Mouse (Mus musculus) liver, embryonic 16.5 days (tissue): ENCODE data around the gene Hsd17b10. TPM values are rescaled to one million over a fixed set of nuclear protein-coding genes. Genes with fewer than 3 reads are reported as not detected.

Source experiments
- ATAC-seq: fragments of 200-750 bp; cut with Nextera tagmentation; 2 replicates; pipeline ENCODE4 v1.8.0; 2017; ENCODE audit warnings: low read depth, mild to moderate bottlenecking, moderate number of reproducible peaks, moderate library complexity
- H3K27ac ChIP-seq: fragments of 300-500 bp; sonication (generic); 2 replicates; pipeline ENCODE4 v1.5.1; 2014; ENCODE audit warnings: mild to moderate bottlenecking, low read length
- H3K27me3 ChIP-seq: fragments of 300-500 bp; sonication (generic); 2 replicates; pipeline ENCODE4 v1.6.1; 2014; ENCODE audit warnings: low read depth, low read length, mixed read lengths; ENCODE audit not compliant: control insufficient read depth, insufficient read depth
- H3K36me3 ChIP-seq: fragments of 300-500 bp; sonication (generic); 2 replicates; pipeline ENCODE4 v1.6.1; 2014; ENCODE audit warnings: mild to moderate bottlenecking; ENCODE audit not compliant: control insufficient read depth, insufficient read depth
- H3K4me1 ChIP-seq: fragments of 300-500 bp; sonication (generic); 2 replicates; pipeline ENCODE4 v1.6.1; 2014; ENCODE audit warnings: low read depth, low read length, mixed read lengths; ENCODE audit not compliant: control insufficient read depth
- H3K4me2 ChIP-seq: fragments of 300-500 bp; sonication (generic); 2 replicates; pipeline ENCODE4 v1.6.1; 2014; ENCODE audit warnings: low read depth, low read length, mixed read lengths
- H3K4me3 ChIP-seq: fragments of 300-500 bp; sonication (generic); 2 replicates; pipeline ENCODE4 v1.5.1; 2014; ENCODE audit warnings: low read depth, mild to moderate bottlenecking, low read length
- H3K9ac ChIP-seq: fragments of 300-500 bp; sonication (generic); 2 replicates; pipeline ENCODE4 v1.6.1; 2014; ENCODE audit warnings: low read depth, low read length
- H3K9me3 ChIP-seq: fragments of 300-500 bp; sonication (generic); replicated peaks from 2 replicates; pipeline ENCODE4 v1.6.1; 2016; ENCODE audit warnings: low read length; ENCODE audit not compliant: control insufficient read depth
- WGBS: fragments of 180-500 bp; shearing (Covaris S2); extraction: QIAGEN DNeasy Blood & Tissue Kit; methylation state at CpG from one replicate; pipeline ENCODE4 v1.1.7; 2014; ENCODE audit not compliant: insufficient replicate concordance; 5-methylcytosine and 5-hydroxymethylcytosine counted together
- polyA plus RNA-seq: library from polyadenylated mRNA; unstranded; fragments of >200 nt; fragmentation: Nextera tagmentation; extraction: Ambion mirVana; gene quantifications from 2 replicates; pipeline ENCODE4 v1.2.1, GENCODE M21; 2015

Gene Hsd17b10
- polyA plus RNA-seq, 1 experiment from 2014 or later, result 140 TPM

DNA sequence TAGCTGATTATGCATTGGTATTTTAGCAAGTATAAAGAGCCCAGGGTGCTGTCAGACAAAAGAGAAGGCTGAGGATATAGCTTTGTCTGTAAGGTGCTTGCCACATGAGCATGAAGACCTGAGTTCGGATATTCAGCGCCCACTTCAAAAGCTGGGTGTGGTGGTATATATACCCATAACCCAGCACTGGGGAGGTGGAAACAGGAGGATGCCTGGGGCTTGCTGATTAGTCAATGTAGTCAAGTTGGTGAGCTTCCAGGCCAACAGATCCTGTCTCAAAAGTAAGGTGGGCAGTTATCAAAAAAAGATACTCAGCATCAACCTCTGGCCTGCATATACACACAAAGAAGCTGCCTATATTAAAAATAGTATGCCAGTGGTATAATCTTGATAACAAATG lies 17.6 kb downstream of the Hsd17b10 start:
- Histone ChIP-seq H3K9ac (no peak overlapping the region), H3K4me1 (peaks cover 8% of the 10 kb centered on the region), H3K4me3 (peak overlapping the region; percentile 24), H3K4me2 (peak overlapping the region; percentile 31), H3K9me3 (no peaks in the 10 kb centered on the region), H3K36me3 (peaks cover 5% of the 10 kb centered on the region), H3K27me3 (0 out of 2 replicates have a peak, but pooled peaks cover 2% of the 10 kb centered on the region), H3K27ac (peak overlapping the region; percentile 50)
- 45% methylated on average over 2 of the region's 2 CpGs for WGBS
- peak; percentile 15; the same call in 1 of the 2 replicates for ATAC-seq

DNA sequence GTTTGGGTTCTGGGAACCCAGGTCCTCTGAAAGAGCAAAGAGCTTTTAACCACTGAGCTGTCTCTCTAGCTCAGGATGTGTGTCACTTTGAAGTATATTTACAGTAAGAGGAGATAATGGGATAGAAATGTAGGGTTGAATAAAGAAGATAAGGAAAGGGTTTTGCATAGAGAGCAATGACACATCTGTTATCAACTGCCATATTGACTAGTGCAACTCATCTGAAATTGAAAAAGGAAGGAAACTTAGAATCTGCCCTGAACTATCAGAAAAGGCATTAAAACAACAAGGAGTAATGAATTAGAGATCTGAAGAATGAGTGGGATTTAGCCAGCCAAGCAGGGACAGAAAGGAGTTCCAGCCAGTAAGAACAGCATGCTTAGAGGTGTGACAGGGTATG lies 38.2 kb downstream of the Hsd17b10 start:
- Histone ChIP-seq H3K4me3 (no peak overlapping the region), H3K4me2 (no peak overlapping the region), H3K9me3 (no peaks in the 10 kb centered on the region), H3K27ac (peak overlapping the region; percentile 34; the same call in 1 of the 2 replicates), H3K4me1 (no peaks in the 10 kb centered on the region; the same call in 1 of the 2 replicates), H3K36me3 (peaks cover 15% of the 10 kb centered on the region), H3K27me3 (no peaks in the 10 kb centered on the region; the same call in 1 of the 2 replicates), H3K9ac (no peak overlapping the region)
- ATAC-seq, result peak; percentile 74

DNA sequence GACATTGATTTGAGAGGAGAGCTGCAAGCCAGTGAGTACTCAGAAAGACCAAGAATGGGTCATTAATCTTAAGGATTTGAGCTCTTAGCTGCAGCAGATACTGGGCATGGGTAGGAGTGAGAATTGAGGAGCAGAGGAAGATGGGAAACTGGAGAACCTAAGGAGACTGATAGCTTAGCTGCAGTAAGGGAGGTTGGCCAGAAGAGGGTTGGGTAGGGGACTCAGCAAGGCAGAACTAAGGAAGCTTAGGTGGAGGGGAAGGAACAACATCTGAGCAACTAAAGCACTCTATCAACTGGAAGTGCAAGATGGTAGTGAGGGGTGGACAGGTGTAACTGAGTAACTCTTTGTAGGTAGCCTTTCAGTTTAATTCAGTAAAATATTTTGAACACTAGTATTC lies 45.6 kb downstream of the Hsd17b10 start:
- no peak for ATAC-seq
- H3K4me3 ChIP-seq, result no peak overlapping the region
- no peak overlapping the region for H3K9ac ChIP-seq
- H3K9me3 ChIP-seq, result no peaks in the 10 kb centered on the region
- H3K27ac ChIP-seq, result no peak overlapping the region
- H3K27me3 ChIP-seq, result no peaks in the 10 kb centered on the region; the same call in 1 of the 2 replicates
- peaks cover 11% of the 10 kb centered on the region for H3K36me3 ChIP-seq
- H3K4me1 ChIP-seq, result no peaks in the 10 kb centered on the region
- H3K4me2 ChIP-seq, result no peak overlapping the region

DNA sequence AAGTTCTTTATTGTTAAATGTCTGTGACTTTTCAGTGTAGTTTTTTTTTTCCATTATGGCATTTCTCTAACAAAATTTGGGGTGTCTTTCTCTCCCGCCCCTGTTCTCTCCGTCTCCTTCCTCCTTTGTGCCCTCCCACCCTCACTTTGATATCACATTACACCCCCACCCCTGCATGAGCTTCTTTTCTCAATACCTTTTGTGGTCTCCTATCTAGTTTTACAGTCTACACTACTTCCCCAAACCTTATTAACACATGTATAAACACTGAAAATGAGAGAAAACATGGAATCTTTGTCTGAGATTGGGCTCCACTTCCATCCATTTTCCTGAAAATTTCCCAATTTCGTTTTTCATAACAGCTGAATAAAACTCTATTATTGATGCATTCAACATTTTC lies 50.9 kb downstream of the Hsd17b10 start:
- Histone ChIP-seq H3K4me2 (no peak overlapping the region), H3K4me3 (no peak overlapping the region), H3K4me1 (no peaks in the 10 kb centered on the region), H3K9ac (no peak overlapping the region), H3K36me3 (peaks cover 12% of the 10 kb centered on the region), H3K27me3 (no peaks in the 10 kb centered on the region; the same call in 1 of the 2 replicates), H3K27ac (no peak overlapping the region), H3K9me3 (no peaks in the 10 kb centered on the region)
- WGBS, result 57% methylated on average over 3 of the region's 3 CpGs
- no peak for ATAC-seq

Other genes with a start within 250 kb of the Hsd17b10 start
- 11.5 and 13.3 TPM in 2 replicates for gene Huwe1, start 201.0 kb upstream of the Hsd17b10 start, polyA plus RNA-seq
- 2.1 TPM in 2 replicates for gene Ribc1, start 14.4 kb downstream of the Hsd17b10 start, polyA plus RNA-seq
- gene Smc1a, start 14.6 kb downstream of the Hsd17b10 start, polyA plus RNA-seq, result 48.5 and 50.0 TPM in 2 replicates
- gene Iqsec2, start 142.4 kb downstream of the Hsd17b10 start, polyA plus RNA-seq, result 1.8 and 2.7 TPM in 2 replicates
- 22.2 and 28.1 TPM in 2 replicates for gene Kdm5c, start 231.2 kb downstream of the Hsd17b10 start, polyA plus RNA-seq